Mouse (Mus musculus) cerebellum, adult 11 months (tissue): ENCODE measurements around the gene Cxadr.
A peak's percentile ranks its signal among the peaks of the same experiment; 100 is the strongest.

Experiments
- DNase-seq: peaks from one replicate; pipeline ENCODE4 v3.0.0; 2022

Cxadr gene

GRCm38 (mm10) chr16:78372786-78373185 lies 71.5 kb downstream of the Cxadr start:
- DNase-seq = no peak

- DNase-seq = no peak
Measured at GRCm38 (mm10) chr16:78373743-78374142, 72.5 kb downstream of the Cxadr start.

- DNase-seq = no peak
Measured at GRCm38 (mm10) chr16:78375222-78375621, 73.9 kb downstream of the Cxadr start.

GRCm38 (mm10) chr16:78375821-78376691 lies 74.8 kb downstream of the Cxadr start:
- no peak for DNase-seq

- DNase-seq = peak; percentile 20
Measured at GRCm38 (mm10) chr16:78376745-78377570, 75.7 kb downstream of the Cxadr start, which contains the start of gene Btg3. TSS of gene Btg3 (minus strand) at chr16:78377192.

- no peak for DNase-seq
Measured at GRCm38 (mm10) chr16:78378493-78378892, 77.2 kb downstream of the Cxadr start.

GRCm38 (mm10) chr16:78389122-78389521 lies 87.8 kb downstream of the Cxadr start:
- no peak for DNase-seq

GRCm38 (mm10) chr16:78389986-78390385 lies 88.7 kb downstream of the Cxadr start:
- DNase-seq = no peak

- no peak for DNase-seq
Measured at GRCm38 (mm10) chr16:78391354-78391753, 90.1 kb downstream of the Cxadr start.

- DNase-seq = no peak
Measured at GRCm38 (mm10) chr16:78398734-78399133, 97.4 kb downstream of the Cxadr start.

- DNase-seq = no peak
Measured at GRCm38 (mm10) chr16:78399423-78399822, 98.1 kb downstream of the Cxadr start.

- no peak for DNase-seq
Measured at GRCm38 (mm10) chr16:78402316-78402715, 101.0 kb downstream of the Cxadr start.

- DNase-seq = no peak
Measured at GRCm38 (mm10) chr16:78406657-78407056, 105.4 kb downstream of the Cxadr start.

- no peak for DNase-seq
Measured at GRCm38 (mm10) chr16:78407855-78408254, 106.6 kb downstream of the Cxadr start.
